Mouse (Mus musculus) limb, embryonic 14.5 days (tissue): ENCODE measurements around the gene Mrvi1. TPM values are rescaled to one million over a fixed set of nuclear protein-coding genes. Genes with fewer than 3 reads are reported as not detected.

Experiments
- ATAC-seq: fragments of 200-750 bp; cut with Nextera tagmentation; 2 replicates; pipeline ENCODE4 v1.8.0; 2017; ENCODE audit warnings: low read depth, moderate number of reproducible peaks, moderate TSS enrichment; ENCODE audit not compliant: low FRiP score
- DNase-seq: peaks from one replicate; pipeline ENCODE4 v3.0.0-alpha.2; 2015; ENCODE audit warnings: low spot score
- H3K27ac ChIP-seq: fragments of 300-500 bp; sonication (generic); replicated peaks from 2 replicates; pipeline ENCODE4 v1.5.1; 2014; ENCODE audit warnings: low read depth, mild to moderate bottlenecking, low read length, moderate library complexity, mixed read lengths
- H3K27me3 ChIP-seq: fragments of 300-500 bp; sonication (generic); 2 replicates; pipeline ENCODE4 v1.6.1; 2014; ENCODE audit warnings: low read length, mixed read lengths; ENCODE audit not compliant: control insufficient read depth, insufficient read depth
- H3K36me3 ChIP-seq: fragments of 300-500 bp; sonication (generic); 2 replicates; pipeline ENCODE4 v1.6.1; 2014; ENCODE audit warnings: mild to moderate bottlenecking, low read length, moderate library complexity, mixed read lengths; ENCODE audit not compliant: control insufficient read depth, insufficient read depth
- H3K4me1 ChIP-seq: fragments of 300-500 bp; sonication (generic); 2 replicates; pipeline ENCODE4 v1.6.1; 2014; ENCODE audit warnings: antibody characterized with exemption, low read length, mixed read lengths; ENCODE audit not compliant: control insufficient read depth, insufficient read depth
- H3K4me2 ChIP-seq: fragments of 300-500 bp; sonication (generic); replicated peaks from 2 replicates; pipeline ENCODE4 v1.6.1; 2014; ENCODE audit warnings: low read depth, mild to moderate bottlenecking, low read length, moderate library complexity; ENCODE audit not compliant: severe bottlenecking
- H3K4me3 ChIP-seq: fragments of 300-500 bp; sonication (generic); replicated peaks from 2 replicates; pipeline ENCODE4 v1.5.1; 2014; ENCODE audit warnings: low read length
- H3K9ac ChIP-seq: fragments of 300-500 bp; sonication (generic); 2 replicates; pipeline ENCODE4 v1.6.1; 2014; ENCODE audit warnings: mild to moderate bottlenecking, low read depth, low read length, moderate library complexity; ENCODE audit not compliant: severe bottlenecking
- H3K9me3 ChIP-seq: fragments of 300-500 bp; sonication (generic); 2 replicates; pipeline ENCODE4 v1.6.1; 2016; ENCODE audit warnings: low read length; ENCODE audit not compliant: control insufficient read depth
- POLR2A ChIP-seq: fragments of 200-500 bp; IDR thresholded peaks from 2 replicates; pipeline ENCODE4 v1.8.0; 2012; ENCODE audit warnings: inconsistent platforms, mild to moderate bottlenecking, moderate library complexity, borderline replicate concordance; ENCODE audit not compliant: insufficient read depth, insufficient read length; ENCODE audit errors: extremely low read depth
- WGBS: fragments of 180-500 bp; shearing (Covaris S2); extraction: QIAGEN DNeasy Blood & Tissue Kit; methylation state at CpG from one replicate; pipeline ENCODE4 v1.1.7; 2014; 5-methylcytosine and 5-hydroxymethylcytosine counted together
- polyA plus RNA-seq, 2 experiments: library from polyadenylated mRNA; depleted of rRNA in 1 of 2; stranded (reverse) in 1 of 2; unstranded in 1 of 2; fragments of >200 nt; fragmentation: Nextera tagmentation in 1 of 2; extraction: Ambion mirVana in 1 of 2; gene quantifications; 2 replicates each; pipeline versions ENCODE4 v1.2.1 to v1.2.3; 2012 to 2014

Mrvi1 gene
- polyA plus RNA-seq, 2 experiments: 1.0 to 1.2 TPM

DNA sequence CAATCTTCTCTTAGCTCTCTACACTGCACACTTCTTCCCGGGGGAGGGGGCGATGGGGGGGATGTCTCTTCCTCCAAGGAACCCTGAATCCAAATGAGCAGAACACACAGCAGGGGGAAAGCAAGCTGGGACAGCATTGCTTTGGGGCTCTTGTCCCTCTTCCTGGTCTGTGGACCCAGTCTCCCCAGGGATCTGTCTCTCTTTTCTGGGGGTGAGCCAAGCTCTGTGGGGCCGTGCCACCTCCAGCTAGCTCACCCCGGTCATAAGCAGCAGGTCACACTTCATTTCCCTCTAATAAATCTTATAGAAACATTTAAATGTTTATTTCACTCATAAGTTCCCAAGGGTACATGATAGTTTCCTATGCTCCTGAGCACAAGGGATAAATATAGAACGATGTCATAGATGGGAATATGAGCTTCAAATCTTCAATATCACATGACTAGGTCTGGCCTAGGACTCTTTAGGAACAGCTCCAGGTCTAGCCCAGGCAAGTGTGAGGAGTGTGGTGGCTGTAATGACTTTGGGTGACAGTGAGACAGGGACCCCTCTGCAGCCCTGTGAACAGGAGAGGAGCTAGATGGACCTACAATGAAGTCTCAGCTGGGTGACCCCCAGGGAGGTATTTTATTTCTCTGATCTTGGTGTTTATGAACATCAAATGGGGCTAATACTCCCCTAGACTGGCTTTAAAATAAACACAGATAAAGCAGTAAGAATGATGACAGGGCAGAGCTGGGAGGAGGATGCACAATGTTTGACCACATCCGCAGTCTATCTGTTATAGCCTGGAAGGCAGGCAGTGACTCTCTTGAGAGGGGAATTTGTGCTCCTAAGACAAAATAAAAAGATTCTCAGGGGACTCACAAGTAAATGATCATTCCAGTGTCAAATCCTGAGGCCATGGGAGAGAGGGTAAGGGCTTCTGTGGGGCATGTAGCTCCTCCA lies 46.2 kb downstream of the Mrvi1 start:
- WGBS: 84% methylated on average over 6 of the region's 6 CpGs
- no peak for ATAC-seq

DNA sequence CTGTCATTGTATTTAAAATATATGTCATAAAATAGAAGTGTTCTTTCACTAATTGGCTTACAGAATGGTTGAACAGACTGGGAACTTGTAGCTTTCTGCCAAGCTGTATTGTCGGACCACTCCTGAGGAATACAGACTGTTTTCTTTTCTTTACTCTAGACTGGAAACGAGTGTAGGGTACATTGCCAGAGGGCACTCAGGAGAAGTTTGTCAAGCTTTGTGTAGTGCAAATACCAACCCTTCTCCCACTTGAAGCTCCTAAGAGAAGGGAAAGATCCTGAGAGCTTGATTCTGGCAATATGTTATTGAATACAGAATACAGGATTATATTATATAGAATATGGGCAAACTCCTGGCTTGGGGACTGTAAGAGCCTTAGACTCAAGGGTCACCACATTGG lies 48.3 kb downstream of the Mrvi1 start:
- no peak for TF ChIP-seq POLR2A
- H3K4me3 ChIP-seq: no peak overlapping the region
- no peak for DNase-seq
- no peak overlapping the region for H3K27ac ChIP-seq
- WGBS: 64% methylated on average over 2 of the region's 2 CpGs
- no peaks in the 10 kb centered on the region for H3K36me3 ChIP-seq
- H3K4me1 ChIP-seq: no peaks in the 10 kb centered on the region
- H3K9me3 ChIP-seq: no peaks in the 10 kb centered on the region
- H3K27me3 ChIP-seq: no peaks in the 10 kb centered on the region
- H3K9ac ChIP-seq: no peak overlapping the region
- no peak for ATAC-seq
- H3K4me2 ChIP-seq: no peak overlapping the region

More for the DNA sequence above, 46.2 kb downstream of the Mrvi1 start:
- Histone ChIP-seq H3K4me3 (no peak overlapping the region), H3K27me3 (no peaks in the 10 kb centered on the region), H3K9ac (no peak overlapping the region), H3K36me3 (no peaks in the 10 kb centered on the region), H3K9me3 (no peaks in the 10 kb centered on the region), H3K4me1 (no peaks in the 10 kb centered on the region), H3K4me2 (no peak overlapping the region), H3K27ac (no peak overlapping the region)
- DNase-seq: no peak
- TF ChIP-seq POLR2A: no peak

GRCm38 (mm10) chr7:110933329-110933728 lies 48.9 kb downstream of the Mrvi1 start:
- H3K27me3 ChIP-seq: no peaks in the 10 kb centered on the region
- H3K9me3 ChIP-seq: no peaks in the 10 kb centered on the region
- H3K9ac ChIP-seq: no peak overlapping the region
- no peak for DNase-seq
- no peak for ATAC-seq
- no peak for TF ChIP-seq POLR2A
- no peak overlapping the region for H3K4me3 ChIP-seq
- 72% methylated on average over 3 of the region's 3 CpGs for WGBS
- H3K36me3 ChIP-seq: no peaks in the 10 kb centered on the region
- H3K4me1 ChIP-seq: no peaks in the 10 kb centered on the region
- no peak overlapping the region for H3K4me2 ChIP-seq
- H3K27ac ChIP-seq: no peak overlapping the region

GRCm38 (mm10) chr7:110930118-110930854 lies 52.0 kb downstream of the Mrvi1 start:
- TF ChIP-seq POLR2A: no peak
- Histone ChIP-seq H3K4me1 (no peaks in the 10 kb centered on the region), H3K9me3 (no peaks in the 10 kb centered on the region), H3K4me3 (no peak overlapping the region), H3K27ac (no peak overlapping the region), H3K9ac (no peak overlapping the region), H3K4me2 (no peak overlapping the region), H3K27me3 (no peaks in the 10 kb centered on the region), H3K36me3 (no peaks in the 10 kb centered on the region)
- DNase-seq: peak; percentile 73
- 36% methylated on average over 3 of the region's 3 CpGs for WGBS
- ATAC-seq: no peak

GRCm38 (mm10) chr7:110926562-110926961 lies 55.7 kb downstream of the Mrvi1 start:
- no peak overlapping the region for H3K9ac ChIP-seq
- no peak overlapping the region for H3K4me2 ChIP-seq
- DNase-seq (no peak), ATAC-seq (no peak)
- H3K27ac ChIP-seq: no peak overlapping the region
- 78% methylated on average over 4 of the region's 4 CpGs for WGBS
- H3K27me3 ChIP-seq: no peaks in the 10 kb centered on the region
- no peaks in the 10 kb centered on the region for H3K4me1 ChIP-seq
- no peak overlapping the region for H3K4me3 ChIP-seq
- TF ChIP-seq POLR2A: no peak
- H3K9me3 ChIP-seq: no peaks in the 10 kb centered on the region
- H3K36me3 ChIP-seq: no peaks in the 10 kb centered on the region
